Mouse (Mus musculus) spleen, adult 2 months (tissue): ENCODE results near the gene Gabarapl1.

Experiments
- CTCF ChIP-seq: fragments of 200-500 bp; IDR thresholded peaks from 2 replicates; pipeline ENCODE4 v1.5.1; 2011; ENCODE audit warnings: mild to moderate bottlenecking, inconsistent platforms; ENCODE audit not compliant: insufficient read depth, insufficient read length, insufficient replicate concordance; ENCODE audit errors: extremely low read depth
- POLR2A ChIP-seq: fragments of 200-500 bp; IDR thresholded peaks from 2 replicates; pipeline ENCODE4 v1.6.1; 2011; ENCODE audit warnings: low read depth, low read length, inconsistent platforms

DNA sequence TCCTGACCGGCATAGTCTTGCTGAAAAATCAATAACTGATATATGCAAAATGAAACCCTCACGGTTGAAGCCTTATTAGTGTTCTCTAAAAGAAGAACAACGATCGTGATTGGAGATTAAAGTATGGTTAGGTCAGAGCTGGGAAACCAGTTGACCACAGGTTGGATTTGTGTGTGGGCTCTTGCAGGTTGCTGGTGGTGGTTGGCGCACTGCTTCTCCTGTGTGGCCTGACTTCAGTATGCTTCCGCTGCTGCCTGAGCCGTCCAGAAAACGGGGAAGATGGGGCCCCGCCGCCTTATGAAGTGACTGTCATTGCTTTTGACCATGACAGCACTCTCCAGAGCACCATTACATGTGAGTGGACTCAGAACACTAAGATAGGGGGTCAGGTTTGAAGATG, 16.6 kb upstream of the Gabarapl1 start:
- TF ChIP-seq POLR2A (no peak), CTCF (no peak)
